Comparison of ENCODE assay signal across 9 mouse cellular contexts in the genomic region with DNA sequence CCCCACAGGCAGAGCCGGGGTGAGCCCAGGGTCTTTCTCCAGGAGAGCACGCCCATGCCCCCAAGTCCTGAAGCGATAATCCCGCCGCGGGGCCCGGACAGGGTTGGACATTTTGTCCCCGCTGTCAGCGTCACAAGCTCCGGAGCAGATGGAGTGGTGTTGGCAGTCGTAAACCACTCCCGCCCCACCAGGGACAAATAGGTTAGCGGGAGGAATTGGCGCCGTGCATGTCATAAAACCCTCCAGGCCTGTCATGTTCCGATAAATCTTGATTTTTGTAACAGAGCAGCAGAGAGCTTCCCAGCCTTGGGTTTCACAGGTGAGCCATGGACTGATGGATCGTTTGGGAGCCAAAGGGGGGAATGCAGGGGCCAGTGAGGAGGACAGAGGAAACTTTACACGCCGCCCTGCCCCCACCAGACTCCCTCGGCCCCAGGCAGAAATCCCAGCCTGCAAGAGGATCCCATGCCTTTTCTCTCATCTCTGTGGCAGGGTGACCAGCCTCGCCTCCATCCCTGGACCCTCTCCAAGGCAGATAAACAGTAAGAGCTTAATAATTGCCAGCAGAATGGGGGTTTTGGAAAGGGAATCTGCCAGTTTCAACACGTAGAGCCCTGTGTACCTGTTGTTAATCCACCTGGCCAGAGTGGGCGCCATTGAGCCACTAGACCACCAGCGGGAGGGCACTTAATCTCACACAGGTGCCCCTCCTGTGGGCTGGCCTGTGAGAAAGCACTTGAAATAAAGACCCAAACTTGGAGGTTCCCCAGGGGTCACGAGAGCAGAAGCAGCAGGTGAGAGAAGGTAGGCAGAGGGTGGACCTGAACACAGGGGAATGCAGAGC.
DNase-seq lines count a peak whose midpoint lies in the region; ATAC-seq and TF ChIP-seq lines count a peak whose summit lies in the region.
"Had no signal": no experiment of that assay in that cellular context is flagged by ENCODE, and none has a peak within 500 bp of the region (broad histone marks: within the 10 kb centered on the region; RNA-seq: fewer than 3 reads in every experiment).

No protein-coding gene starts in this region.

- 28% methylated on average over 25 of the region's 25 CpGs for WGBS in lung, postnatal 0 days
- 32% methylated on average over 25 of the region's 25 CpGs for WGBS in embryonic facial prominence, embryonic 11.5 days
- 42% methylated on average over 25 of the region's 25 CpGs for WGBS in hindbrain, postnatal 0 days
- WGBS in stomach, embryonic 14.5 days: 14% methylated on average over 25 of the region's 25 CpGs

- no peaks in the 10 kb centered on the region for H3K4me1 ChIP-seq in lung, postnatal 0 days (ENCODE audit: insufficient read depth, low read depth, low read length)
- peaks cover 14% of the 10 kb centered on the region for H3K4me1 ChIP-seq in embryonic facial prominence, embryonic 11.5 days (ENCODE audit: control insufficient read depth, insufficient read depth, low read length)
- H3K4me1 ChIP-seq in hindbrain, postnatal 0 days (ENCODE audit: insufficient read depth, low read length): no peaks in the 10 kb centered on the region
- H3K4me1 ChIP-seq in stomach, embryonic 14.5 days (ENCODE audit: control insufficient read depth, insufficient read depth, low read length): peaks cover 19% of the 10 kb centered on the region

- ATAC-seq in lung, postnatal 0 days: peak; percentile 18; the same call in 1 of the 2 replicates
- no peak for ATAC-seq in embryonic facial prominence, embryonic 11.5 days (replicated peaks; ENCODE audit: insufficient number of reproducible peaks, low FRiP score, low TSS enrichment, low read depth)
- ATAC-seq in hindbrain, postnatal 0 days: no peak
- ATAC-seq in stomach, embryonic 14.5 days (ENCODE audit: insufficient number of reproducible peaks, insufficient read depth, low FRiP score, low read depth): no peak

- no peaks in the 10 kb centered on the region for H3K27me3 ChIP-seq in lung, postnatal 0 days (replicated peaks; ENCODE audit: insufficient read depth, low read length)
- H3K27me3 ChIP-seq in embryonic facial prominence, embryonic 11.5 days (ENCODE audit: control insufficient read depth, insufficient read depth, low read length): no peaks in the 10 kb centered on the region
- H3K27me3 ChIP-seq in hindbrain, postnatal 0 days (ENCODE audit: insufficient read depth, low read length): no peaks in the 10 kb centered on the region
- H3K27me3 ChIP-seq in stomach, embryonic 14.5 days (ENCODE audit: control insufficient read depth, insufficient read depth, low read length): no peaks in the 10 kb centered on the region

- DNase-seq in lung, postnatal 0 days (ENCODE audit: low spot score): peak; percentile 33
- no peak for DNase-seq in lung, postnatal 14 days
- peak; percentile 49 for DNase-seq in embryonic facial prominence, embryonic 11.5 days (ENCODE audit: low spot score)
- no peak for DNase-seq in hindbrain, postnatal 0 days (ENCODE audit: low spot score)
- DNase-seq in urinary bladder, postnatal 36 days (ENCODE audit: low spot score in 2 of 2): no peak
- DNase-seq in thymus, postnatal 10 days (ENCODE audit: low spot score in 2 of 2): no peak
- no peak for DNase-seq in MN1 (ENCODE audit: low spot score)

- peak; percentile 26; the same call in 1 of the 2 replicates for TF ChIP-seq CTCF in lung, postnatal 0 days (IDR thresholded peaks at IDR 0.05)
- peak; percentile 42 for TF ChIP-seq CTCF in hindbrain, postnatal 0 days (IDR thresholded peaks at IDR 0.05; ENCODE audit: low read depth)

- H3K9ac ChIP-seq in lung, postnatal 0 days (replicated peaks; ENCODE audit: low read depth): no peak overlapping the region
- H3K9ac ChIP-seq in embryonic facial prominence, embryonic 11.5 days (replicated peaks; ENCODE audit: low read length): peak overlapping the region; percentile 23; the same call in 1 of the 2 replicates
- H3K9ac ChIP-seq in hindbrain, postnatal 0 days (replicated peaks; ENCODE audit: low read length): no peak overlapping the region
- H3K9ac ChIP-seq in stomach, embryonic 14.5 days (replicated peaks; ENCODE audit: low read depth, low read length): no peak overlapping the region

- no peak overlapping the region for H3K4me2 ChIP-seq in lung, postnatal 0 days (replicated peaks; ENCODE audit: low read depth, low read length)
- H3K4me2 ChIP-seq in embryonic facial prominence, embryonic 11.5 days (ENCODE audit: low read depth, low read length): peak overlapping the region; percentile 23; the same call in 1 of the 2 replicates
- H3K4me2 ChIP-seq in hindbrain, postnatal 0 days (ENCODE audit: low read depth, low read length): peak overlapping the region; percentile 35; the same call in 1 of the 2 replicates
- H3K4me2 ChIP-seq in stomach, embryonic 14.5 days (replicated peaks; ENCODE audit: low read depth, low read length): peak overlapping the region; percentile 25; the same call in 1 of the 2 replicates

- no peaks in the 10 kb centered on the region for H3K36me3 ChIP-seq in lung, postnatal 0 days (ENCODE audit: insufficient read depth, low read length)
- H3K36me3 ChIP-seq in embryonic facial prominence, embryonic 11.5 days (replicated peaks; ENCODE audit: control insufficient read depth, insufficient read depth, low read depth, low read length): no peaks in the 10 kb centered on the region
- no peaks in the 10 kb centered on the region for H3K36me3 ChIP-seq in hindbrain, postnatal 0 days (ENCODE audit: insufficient read depth, low read length)
- no peaks in the 10 kb centered on the region for H3K36me3 ChIP-seq in stomach, embryonic 14.5 days (ENCODE audit: control insufficient read depth, insufficient read depth, low read length)

- H3K27ac ChIP-seq in lung, postnatal 0 days (ENCODE audit: low read length): no peak overlapping the region
- no peak overlapping the region for H3K27ac ChIP-seq in embryonic facial prominence, embryonic 11.5 days (replicated peaks; ENCODE audit: low read depth, low read length)
- H3K27ac ChIP-seq in hindbrain, postnatal 0 days: no peak overlapping the region
- H3K27ac ChIP-seq in stomach, embryonic 14.5 days (ENCODE audit: low read length): 0 out of 2 replicates have a peak overlapping the region, but pooled peaks have one; percentile 21
- H3K27ac ChIP-seq: macrophage had no signal

- TF ChIP-seq EP300 in lung, postnatal 0 days (IDR thresholded peaks at IDR 0.05): no peak

- H3K4me3 ChIP-seq in lung, postnatal 0 days (ENCODE audit: low read depth, low read length): no peak overlapping the region
- H3K4me3 ChIP-seq in embryonic facial prominence, embryonic 11.5 days (ENCODE audit: low read depth, low read length): no peak overlapping the region
- H3K4me3 ChIP-seq in hindbrain, postnatal 0 days (ENCODE audit: low read length): no peak overlapping the region
- H3K4me3 ChIP-seq in stomach, embryonic 14.5 days (ENCODE audit: low read depth, low read length): no peak overlapping the region

- no peaks in the 10 kb centered on the region for H3K9me3 ChIP-seq in lung, postnatal 0 days (ENCODE audit: low read length)
- H3K9me3 ChIP-seq in embryonic facial prominence, embryonic 11.5 days (replicated peaks; ENCODE audit: control insufficient read depth, low read length): no peaks in the 10 kb centered on the region
- H3K9me3 ChIP-seq in hindbrain, postnatal 0 days (ENCODE audit: low read length): no peaks in the 10 kb centered on the region
- no peaks in the 10 kb centered on the region for H3K9me3 ChIP-seq in stomach, embryonic 14.5 days (ENCODE audit: control insufficient read depth, low read depth, low read length)

Comparison
In these comparisons a context has a peak if more than half of its experiments do, and no peak if none do; other contexts are left out.
1. DNase-seq: peak in lung, postnatal 0 days (single experiment) and embryonic facial prominence, embryonic 11.5 days (single experiment); none in lung, postnatal 14 days (single experiment), hindbrain, postnatal 0 days (single experiment), urinary bladder, postnatal 36 days (0 of 2), thymus, postnatal 10 days (0 of 2) and MN1 (single experiment).